Mouse (Mus musculus): Measurements from ENCODE around the gene Arid4a.

GRCm38 (mm10) chr12:71049596-71050265 lies 33.9 kb downstream of the Arid4a start:
- TF ChIP-seq GATA1 (IDR thresholded peaks at IDR 0.05; ENCODE audit: borderline replicate concordance, low read length): no peak
- TF ChIP-seq FLI1 (IDR thresholded peaks at IDR 0.05; ENCODE audit: low read length): no peak

Measured in megakaryocyte, embryonic 14.5 days (primary cell).